Mouse (Mus musculus): Measurements from ENCODE around the gene Klhl25.
"Not testable (repeated sequence)": the region's sequence is repeated elsewhere in the genome, so short reads cannot be mapped to it uniquely, and the experiment has no call there.

The Klhl25 gene

DNA sequence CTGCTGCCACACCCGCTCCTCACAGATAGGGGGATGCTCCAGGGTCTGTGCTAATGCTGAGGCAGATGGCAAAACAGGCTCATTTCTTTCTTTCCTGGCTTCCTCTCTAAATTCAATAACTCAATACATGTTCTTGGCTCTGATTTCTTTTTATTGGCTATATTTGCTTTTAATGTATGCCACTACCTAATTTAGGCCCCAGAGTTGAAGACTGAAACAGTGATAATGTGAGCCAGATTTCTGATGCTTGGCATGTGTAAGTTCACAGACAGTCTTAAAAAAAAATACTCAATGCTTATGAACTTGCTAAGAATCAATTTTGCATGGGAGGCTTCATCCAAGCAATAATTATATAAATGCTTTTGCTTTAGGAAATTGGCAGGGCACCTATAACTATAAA lies 2.2 kb upstream of the Klhl25 start:
- DNase-seq (ENCODE audit: low spot score): no peak

DNA sequence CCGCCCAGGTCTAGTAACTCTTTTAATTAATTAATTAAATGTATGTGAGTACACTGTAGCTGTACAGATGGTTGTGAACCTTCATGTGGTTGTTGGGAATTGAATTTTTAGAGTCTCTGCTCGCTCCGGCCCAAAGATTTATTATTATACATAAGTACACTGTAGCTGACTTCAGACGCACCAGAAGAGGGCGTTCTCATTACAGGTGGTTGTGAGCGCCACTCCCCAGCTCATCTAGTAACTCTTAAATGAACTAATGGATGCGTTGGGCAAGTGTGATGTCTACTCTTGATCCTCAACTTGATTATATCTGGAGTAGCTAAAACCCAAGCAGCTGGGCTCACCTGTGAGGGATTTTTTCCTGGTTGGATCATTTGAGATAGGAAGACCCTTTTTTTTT lies 1.2 kb upstream of the Klhl25 start:
- DNase-seq (ENCODE audit: low spot score): no peak

DNA sequence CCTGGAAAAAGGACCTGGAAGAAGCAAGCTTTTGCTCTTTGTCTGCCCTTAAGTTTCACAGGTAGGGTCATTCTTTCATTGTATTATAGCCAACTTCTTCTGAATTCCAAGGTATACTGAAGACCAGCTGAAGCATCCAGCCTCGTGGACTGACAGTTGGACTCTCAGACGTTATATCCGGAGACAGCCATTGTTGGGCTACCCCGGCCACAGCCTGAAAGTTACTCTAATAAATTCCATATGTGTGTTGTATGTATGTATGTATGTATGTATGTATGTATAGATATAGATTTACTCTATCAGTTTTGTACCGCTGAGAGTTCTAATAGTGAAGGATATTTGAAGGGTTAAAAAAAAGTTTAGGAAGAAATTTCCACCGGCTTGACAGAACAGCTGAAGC lies 621 bp upstream of the Klhl25 start:
- DNase-seq (ENCODE audit: low spot score): no peak

DNA sequence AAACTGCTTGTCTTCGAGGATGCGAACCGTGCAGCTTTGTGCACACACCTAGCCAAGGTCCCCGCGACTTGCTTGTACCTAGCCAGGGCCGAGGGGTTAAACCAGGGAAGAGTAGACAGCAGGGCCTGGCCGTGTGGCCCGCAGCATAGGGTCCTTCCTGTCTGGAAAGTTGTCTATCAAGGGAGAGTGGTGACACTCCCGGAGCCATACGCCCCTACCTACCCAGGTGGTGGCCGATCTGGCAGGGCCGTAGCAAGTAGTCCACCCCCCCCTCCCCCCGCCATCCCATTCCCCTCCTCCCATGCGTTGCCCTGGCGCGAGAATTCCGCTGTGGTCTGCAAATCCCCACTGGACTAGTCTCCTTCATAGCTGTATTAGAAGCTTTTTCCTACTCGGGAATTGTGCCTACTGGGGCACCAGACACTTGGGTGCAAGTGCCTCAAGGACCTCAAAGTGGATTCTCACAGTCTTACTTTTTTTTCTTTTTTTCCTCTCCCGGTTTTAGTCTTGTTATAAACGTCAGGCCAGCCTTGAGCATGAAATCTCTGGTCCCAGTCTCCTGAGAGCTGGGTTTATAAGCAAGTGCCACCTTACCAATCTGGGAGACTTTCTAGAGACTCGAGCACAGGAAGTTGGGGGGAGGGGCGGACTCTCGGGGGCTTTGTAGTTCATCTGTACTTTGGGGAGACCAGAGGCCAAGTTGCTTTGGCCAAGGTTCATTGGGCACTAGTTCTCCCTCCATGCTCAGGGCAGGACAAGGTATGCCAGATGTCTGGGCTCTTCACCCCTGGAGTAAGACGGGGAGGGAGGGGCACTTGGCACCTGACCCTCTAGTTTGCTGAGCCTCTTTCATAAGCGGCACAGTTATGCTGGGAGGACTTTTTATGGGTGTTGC lies 913 bp downstream of the Klhl25 start:
- no peak for DNase-seq (ENCODE audit: low spot score)

DNA sequence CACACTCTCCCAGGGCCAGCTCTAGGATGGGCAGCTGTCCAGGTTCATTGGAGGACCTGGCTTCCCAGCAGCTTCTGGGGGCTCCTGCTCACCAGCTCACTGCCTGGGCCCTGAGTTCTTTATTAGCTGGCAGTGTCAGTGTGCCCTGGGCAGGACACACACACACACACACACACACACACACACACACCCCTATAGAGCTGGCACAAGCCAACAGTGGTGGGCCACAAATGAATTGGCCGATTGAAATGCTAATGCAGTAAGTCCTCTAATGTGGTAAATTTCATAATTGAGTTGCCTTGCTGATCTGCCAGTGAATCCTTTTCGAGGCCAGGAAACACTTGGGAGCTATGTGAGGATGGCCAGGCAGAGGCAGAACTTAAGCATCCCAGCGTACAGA lies 2.3 kb downstream of the Klhl25 start:
- DNase-seq (ENCODE audit: low spot score): not testable (repeated sequence)

DNA sequence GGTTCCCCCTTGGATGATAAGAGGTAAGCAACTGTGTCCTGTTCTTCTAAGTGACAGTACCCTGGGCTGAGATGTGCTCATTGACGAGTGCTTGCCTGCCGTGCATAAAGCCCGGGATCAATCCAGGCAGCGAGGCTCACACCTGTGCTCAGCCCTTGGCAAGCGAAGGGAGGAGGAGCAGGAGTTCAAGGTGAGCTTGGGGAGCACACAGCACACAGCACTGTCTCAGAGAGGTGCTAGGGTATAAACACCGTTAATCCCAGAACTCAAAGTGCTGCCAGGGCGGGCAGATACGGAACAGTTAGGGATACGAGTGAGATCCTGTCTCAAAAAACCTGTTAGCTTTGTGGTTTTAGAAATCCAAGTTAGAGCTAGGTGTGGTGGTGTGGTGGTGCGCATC lies 3.2 kb downstream of the Klhl25 start:
- DNase-seq (ENCODE audit: low spot score): no peak

DNA sequence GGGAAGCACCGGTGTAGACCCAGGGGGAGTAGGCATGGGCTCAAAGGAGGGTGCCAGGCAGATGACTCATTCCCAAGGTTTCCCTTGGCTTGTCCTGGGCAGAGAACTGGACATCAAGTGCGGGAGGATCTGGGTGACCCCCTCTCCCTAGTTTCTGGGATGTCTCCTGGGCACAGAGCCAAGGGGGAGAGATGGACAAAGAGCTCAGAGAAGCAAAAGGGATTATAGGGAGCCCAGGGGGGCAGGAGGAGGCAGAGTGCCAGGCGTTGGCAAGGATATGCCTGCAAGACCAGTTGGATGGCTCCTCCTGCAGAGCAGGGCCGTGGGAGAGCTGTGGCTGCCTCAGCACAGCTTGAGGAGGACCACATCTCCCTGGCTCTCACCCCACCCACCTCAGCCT lies 4.3 kb downstream of the Klhl25 start:
- peak; percentile 40 for DNase-seq (ENCODE audit: low spot score)

DNA sequence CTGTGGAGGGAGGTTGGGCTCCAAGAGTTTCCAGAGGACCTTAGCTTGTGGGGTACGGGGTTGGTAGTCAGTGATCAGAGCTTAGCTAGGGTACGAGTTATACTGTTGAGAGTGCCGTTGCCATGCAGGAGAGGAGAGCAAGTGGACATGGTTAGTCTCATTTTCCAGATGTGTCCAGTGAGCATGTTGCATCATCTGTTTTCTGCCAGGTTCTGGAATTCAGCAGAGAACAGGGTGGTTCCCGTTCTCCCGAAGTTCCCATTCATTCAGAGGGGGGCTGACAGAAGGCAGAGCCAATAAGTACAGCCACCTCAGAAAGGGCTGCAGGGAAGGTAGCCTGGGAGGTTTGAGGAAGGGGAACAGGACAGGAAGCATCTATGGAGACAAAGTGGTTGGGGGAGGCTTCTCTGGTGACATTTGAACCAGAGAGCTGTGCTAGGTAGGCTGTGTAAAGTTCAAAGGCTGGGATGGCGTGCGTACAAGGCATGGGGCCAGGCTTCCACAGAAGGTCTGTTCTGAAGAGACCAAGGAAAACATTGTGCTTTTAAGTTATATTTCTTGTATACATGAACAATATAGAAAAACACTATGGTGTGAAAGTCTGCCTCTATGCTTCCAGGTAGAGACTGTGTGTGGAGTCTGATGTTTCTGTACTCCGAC lies 5.2 kb downstream of the Klhl25 start:
- no peak for DNase-seq (ENCODE audit: low spot score)

DNA sequence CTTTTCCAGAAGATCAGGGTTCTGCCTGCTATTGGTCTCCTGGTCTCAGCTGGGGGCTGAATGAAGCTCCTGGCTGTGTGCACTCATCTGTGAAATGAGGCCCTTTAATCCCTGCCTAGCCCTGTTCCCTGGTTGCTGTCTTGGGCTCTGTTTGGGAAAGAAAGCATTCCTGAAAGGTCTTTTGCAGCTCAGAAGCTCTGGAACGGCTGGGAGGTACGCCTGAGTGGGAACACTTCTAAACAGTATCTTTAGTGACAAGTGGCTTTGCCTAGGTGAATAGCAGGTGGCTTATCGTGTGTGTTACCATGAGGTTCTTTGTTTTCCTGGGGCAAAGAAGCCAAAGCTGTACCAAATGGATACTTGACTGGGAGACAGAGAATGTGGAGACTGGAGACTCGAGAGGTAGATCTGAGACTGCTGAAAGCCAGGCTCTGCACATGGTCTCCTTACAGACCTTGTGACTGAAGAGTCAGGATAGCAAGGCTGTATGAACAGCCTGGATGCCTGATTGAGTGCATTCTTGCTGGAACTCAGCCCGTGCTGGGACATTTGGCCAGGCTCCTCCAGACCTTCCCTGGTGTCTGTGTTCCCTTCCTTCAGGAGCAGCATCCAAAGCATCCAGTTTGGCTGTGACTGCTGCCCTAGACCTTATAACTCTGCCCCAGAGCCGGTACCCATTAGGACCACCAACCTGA lies 6.3 kb downstream of the Klhl25 start:
- DNase-seq (ENCODE audit: low spot score): no peak

DNA sequence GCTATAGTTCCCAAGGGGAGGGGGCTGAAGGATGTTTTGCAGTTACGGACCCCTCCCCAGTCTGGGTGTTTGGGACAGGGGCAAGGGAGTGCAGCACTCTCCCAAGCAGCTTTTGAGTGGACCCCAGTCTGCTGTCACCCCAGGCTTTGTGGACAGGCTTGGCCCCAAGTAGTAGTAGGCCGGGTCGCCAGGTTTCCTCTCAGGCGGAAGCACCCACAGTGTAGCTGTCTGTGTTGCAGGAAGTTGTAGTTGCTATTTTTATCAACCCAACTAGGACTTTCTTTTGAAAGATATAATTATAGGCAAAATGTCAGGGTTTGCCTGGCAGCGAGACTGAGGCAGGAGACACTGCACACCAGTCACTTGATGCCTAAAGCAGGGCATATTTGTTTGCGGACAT lies 6.9 kb downstream of the Klhl25 start:
- no peak for DNase-seq (ENCODE audit: low spot score)

DNA sequence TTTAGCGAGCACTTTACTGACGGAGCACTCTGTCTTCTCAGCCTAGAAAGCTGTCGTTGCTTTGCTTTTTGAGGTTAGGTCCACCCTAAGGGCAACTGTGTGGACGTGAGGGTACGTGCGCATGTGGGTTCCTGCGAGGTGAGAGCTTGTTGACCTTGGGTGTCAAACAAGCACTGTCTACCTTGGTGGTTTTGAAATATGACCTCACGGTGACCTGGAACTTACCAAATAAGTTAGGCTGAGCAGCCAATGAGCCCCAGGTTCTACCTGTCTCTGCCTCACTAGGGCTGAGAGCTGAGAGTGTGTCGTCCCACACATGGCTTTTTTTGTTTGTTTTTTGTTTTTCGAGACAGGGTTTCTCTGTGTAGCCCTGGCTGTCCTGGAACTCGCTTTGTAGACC lies 8.1 kb downstream of the Klhl25 start:
- DNase-seq (ENCODE audit: low spot score): no peak

DNA sequence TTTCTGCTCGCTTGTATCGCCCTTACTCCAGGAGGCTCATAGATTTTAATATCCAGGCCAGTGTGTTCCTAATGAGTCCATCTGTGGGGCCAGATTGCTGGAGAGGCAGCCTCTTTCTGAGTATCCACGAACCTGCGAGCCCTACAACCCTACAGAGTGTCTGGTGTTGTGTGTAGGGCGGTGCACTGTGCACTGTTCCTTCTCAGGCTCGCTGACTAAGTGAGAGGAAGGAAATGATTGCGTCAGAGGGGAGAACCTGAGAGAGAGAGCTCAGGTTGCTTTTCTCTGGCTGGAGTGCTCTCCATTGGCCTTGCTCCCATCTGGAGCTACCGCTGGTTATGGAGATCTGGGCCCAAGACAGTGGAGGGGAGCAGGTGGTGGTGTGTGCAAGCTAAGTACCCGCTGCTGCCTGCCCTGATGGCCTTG lies 11.7 kb downstream of the Klhl25 start:
- no peak for DNase-seq (ENCODE audit: low spot score)

DNA sequence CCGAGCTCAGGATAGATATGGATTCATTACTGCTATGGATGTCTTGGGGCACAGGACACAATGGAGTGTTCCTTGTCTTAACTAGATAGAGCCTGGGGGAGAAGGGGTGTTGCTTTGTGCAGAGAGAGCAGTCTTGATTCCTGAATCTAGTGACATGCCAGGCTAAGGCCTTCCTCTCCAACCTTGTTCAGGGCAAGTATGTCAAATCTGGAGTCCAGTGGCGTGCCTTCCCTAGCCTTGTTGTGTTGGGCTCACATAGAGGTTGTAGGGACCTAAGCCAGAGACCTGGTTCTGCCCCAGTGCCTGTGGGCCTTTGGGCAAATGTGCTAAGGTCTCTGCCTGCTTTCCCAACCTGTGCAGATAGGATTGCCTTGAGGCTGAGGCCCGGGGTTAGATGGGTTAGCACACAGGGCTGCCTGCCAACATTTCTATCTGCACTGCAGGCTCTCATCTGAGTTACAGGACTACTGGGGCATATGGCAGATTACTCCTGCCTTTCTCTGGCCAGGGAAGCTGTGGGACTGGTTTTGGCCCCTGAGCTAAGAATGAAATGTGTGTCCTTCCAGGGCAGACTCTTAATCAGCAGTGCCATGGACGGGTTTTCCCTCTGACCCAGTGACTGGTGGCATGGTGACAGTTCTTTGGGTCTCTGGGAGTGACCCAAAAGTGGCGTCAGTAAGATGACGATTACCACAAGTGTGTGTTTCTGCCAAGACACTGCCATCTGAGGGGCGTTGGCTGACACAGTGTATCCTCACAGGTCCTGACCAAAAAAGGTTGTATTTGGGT lies 13.7 kb downstream of the Klhl25 start:
- DNase-seq (ENCODE audit: low spot score): not testable (repeated sequence)

DNA sequence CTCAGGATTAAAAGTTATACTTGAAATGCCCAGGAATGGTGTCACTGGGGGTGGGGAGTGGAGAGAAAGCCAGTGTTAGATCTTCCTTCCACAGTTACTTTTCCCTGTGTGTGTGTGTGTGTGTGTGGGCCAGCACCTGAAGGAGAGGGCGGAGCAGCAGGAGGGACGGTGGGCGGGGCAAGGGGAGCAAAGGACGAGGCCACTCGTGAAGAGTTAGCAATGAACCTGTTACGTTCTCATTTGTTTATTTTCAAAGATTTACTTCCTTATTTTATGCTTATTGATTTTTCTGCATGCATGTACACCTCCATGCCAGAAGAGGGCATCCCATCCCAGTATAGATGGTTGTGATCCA lies 14.3 kb downstream of the Klhl25 start:
- not testable (repeated sequence) for DNase-seq (ENCODE audit: low spot score)

DNA sequence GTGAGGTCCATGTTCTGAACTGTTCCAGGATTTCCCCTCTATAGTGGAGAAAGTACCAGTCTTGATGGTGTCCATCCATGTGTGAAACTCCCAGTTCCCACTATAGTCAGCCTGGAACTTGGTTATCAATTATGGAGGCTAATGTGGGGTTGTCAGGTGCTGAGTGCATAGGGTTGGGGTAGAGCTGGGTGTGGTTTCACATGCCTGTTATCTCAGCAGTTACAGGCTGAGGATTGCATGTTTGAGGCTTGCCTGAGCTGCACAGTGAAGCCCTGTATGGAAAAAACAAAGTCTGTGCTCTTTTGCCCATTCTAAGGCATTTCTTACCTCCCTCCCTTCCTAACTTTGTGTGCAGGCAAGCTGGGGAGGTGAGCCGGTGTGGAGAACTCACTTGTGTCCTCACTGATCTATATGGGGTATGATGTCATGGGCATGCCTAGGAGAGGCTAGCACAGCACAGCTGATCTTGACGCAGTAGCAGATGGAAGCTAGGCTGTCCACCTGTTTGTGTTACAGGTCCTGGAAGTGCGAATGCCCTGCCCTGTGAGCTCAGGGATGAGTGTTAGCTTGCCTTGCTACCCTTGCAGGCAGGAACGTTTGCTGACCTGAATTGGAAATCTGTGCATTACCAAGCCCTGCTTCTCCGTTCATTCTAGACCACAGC lies 15.3 kb downstream of the Klhl25 start:
- DNase-seq (ENCODE audit: low spot score): not testable (repeated sequence)

DNA sequence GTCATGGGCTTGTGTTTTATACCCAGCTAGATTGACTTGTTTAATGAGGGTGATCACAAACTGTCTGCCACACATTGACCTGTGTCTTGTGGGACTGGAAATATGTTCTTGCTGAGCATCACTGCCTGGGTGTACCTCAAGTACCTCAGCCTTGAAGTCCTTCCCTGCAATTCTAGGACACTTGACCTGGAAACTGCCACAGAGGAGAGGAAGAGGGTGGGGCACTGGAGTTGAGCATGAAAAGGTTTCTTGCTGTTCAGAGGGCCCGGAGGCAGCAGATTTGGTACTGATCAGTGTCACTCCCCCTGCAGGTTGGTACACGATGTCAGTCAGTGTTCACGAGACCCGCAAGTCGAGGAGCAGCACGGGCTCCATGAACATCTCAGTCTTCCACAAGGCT lies 16.9 kb downstream of the Klhl25 start:
- DNase-seq (ENCODE audit: low spot score): no peak

DNA sequence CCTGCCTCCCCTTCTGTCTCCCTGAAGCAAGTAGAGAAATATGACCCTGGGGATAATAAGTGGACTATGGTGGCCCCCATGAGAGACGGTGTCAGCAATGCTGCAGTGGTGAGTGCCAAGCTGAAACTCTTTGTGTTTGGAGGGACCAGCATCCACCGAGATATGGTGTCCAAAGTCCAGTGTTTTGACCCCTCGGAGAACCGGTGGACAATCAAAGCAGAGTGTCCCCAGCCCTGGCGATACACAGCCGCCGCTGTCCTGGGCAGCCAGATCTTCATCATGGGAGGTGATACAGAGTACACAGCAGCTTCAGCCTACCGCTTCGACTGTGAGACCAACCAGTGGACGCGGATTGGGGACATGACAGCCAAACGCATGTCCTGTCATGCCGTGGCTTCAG lies 18.4 kb downstream of the Klhl25 start:
- DNase-seq (ENCODE audit: low spot score): no peak

DNA sequence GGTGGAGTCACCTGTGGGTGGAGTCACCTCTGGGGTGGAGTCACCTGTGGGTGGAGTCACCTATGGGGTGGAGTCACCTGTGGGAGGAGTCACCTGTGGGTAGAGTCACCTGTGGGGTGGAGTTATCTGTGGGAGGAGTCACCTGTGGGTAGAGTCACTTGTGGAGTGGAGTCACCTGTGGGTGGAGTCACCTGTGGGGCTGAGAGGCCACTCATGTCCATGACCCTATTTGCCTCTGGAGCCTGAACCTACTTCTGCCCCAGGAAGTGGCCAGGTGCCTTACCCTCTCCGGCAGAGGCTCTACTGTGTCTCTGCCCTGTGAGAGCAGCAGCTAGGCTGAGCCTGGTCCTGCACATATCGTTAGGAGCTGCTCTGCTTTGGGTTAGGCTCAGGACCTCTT lies 20.6 kb downstream of the Klhl25 start:
- no peak for DNase-seq (ENCODE audit: low spot score)

DNA sequence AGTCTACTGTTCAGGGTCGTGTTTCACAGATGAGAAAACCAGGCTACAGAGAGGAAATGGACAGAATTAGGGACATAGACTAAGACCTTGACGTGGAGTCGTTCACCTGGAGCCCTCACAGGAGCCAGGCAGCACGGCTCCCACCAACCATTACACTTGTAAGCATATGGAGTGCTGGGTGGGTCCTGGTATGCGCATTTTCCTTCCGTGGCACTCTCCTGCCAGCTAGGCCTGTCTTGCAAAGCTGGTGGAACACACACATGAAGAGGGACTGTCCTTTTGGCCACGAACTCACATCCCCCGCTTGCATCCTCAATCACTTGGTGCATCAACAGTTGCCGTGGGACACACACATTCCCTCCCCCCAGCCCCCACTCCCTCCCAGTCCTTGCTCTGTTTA lies 22.4 kb downstream of the Klhl25 start:
- DNase-seq (ENCODE audit: low spot score): no peak

DNA sequence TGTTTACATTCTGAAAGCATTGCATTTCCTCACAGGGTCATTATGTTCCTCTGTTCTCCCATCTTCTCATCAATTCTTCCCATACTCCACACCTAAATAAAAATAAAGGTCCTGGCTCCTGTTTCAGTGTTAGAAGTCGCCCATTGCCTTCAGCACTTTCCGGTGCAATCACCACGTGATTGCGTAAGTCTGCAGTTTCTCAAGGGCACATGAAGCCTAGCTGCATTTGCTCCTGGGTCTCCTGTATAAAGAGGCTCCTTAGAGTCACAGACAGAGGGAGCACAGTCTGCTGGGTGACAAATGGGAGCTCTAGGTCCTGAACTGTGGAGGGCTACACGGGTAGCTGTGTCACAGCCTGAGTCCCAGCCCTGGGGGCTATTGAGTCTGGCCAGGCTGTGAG lies 24.1 kb downstream of the Klhl25 start:
- DNase-seq (ENCODE audit: low spot score): no peak

DNA sequence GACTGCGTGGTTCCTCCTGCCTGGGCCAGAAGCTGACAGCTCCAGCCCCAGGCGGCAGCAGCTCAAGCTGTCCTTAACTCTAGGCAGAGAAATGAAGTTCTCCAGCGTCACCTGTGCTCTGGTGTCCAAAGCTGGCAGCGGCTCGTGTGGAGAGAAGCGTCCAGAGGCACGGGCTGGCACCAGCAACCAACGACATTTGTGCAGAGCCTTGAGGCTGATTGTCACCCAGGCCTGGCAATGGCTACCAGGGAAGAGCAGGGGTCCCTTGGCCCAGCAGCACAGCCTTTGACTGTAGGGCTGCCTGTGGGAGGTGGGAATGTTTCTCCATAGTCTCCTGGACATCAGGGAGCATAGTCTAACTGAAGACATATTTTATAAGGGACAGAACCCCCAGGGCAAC lies 24.6 kb downstream of the Klhl25 start:
- DNase-seq (ENCODE audit: low spot score): no peak

DNA sequence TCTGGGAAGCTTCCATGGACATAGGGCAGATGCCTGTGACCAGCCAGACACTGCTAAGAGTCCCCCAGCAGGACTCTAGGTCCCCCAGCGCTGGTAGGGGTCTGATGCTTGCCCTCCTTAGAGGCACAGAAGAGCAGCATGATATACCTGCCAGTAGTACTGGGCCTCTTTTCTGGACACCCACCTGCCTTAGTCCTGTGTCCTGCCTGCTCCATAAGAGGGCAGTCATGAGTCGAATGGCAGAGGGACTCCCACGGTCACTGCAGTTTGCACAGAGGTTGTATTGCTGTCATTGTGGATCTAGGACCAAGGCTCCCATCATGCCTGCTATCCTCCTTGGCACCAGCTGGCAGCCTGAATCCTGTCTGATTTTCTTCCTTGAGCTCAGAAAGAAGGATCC lies 25.1 kb downstream of the Klhl25 start:
- no peak for DNase-seq (ENCODE audit: low spot score)

Data from left cerebral cortex, adult 11 months (tissue).